11 mouse cellular contexts compared by ENCODE assay signal in the genomic region with DNA sequence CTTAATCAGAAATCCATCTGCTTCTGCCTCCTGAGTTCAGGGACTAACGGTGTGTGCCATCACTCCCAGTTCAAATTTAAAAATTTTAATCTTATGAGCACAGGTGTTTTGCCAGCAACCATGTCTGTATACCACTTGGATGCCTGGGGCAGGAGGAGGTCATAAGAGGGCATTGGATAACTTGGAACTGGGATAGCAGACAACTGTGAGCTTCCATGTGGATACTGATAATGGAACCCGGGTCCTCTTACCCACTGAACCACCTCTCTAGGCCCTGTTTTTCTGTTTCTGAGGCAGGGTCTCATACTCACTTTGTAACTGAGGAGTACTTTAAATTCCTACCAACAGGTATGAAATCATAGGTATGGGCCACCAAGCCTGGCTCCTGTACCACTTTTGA. TPM values are rescaled to one million over a fixed set of nuclear protein-coding genes. Genes with fewer than 3 reads are reported as not detected.
DNase-seq lines count a peak whose midpoint lies in the region; ATAC-seq and TF ChIP-seq lines count a peak whose summit lies in the region.
"Had no signal": no experiment of that assay in that cellular context is flagged by ENCODE, and none has a peak within 500 bp of the region (broad histone marks: within the 10 kb centered on the region; RNA-seq: fewer than 3 reads in every experiment).

No protein-coding gene starts in this region.

- no peak overlapping the region for H3K4me3 ChIP-seq in kidney, embryonic 16.5 days (ENCODE audit: low read length)
- H3K4me3 ChIP-seq in embryonic facial prominence, embryonic 15.5 days (replicated peaks) = no peak overlapping the region
- no peak overlapping the region for H3K4me3 ChIP-seq in liver, embryonic 15.5 days (replicated peaks)
- H3K4me3 ChIP-seq in layer of hippocampus, adult 2 months = no peak overlapping the region

- H3K4me2 ChIP-seq in kidney, embryonic 16.5 days (replicated peaks; ENCODE audit: low read depth, low read length) = no peak overlapping the region
- no peak overlapping the region for H3K4me2 ChIP-seq in embryonic facial prominence, embryonic 15.5 days (replicated peaks)
- H3K4me2 ChIP-seq in liver, embryonic 15.5 days = no peak overlapping the region

- no peaks in the 10 kb centered on the region for H3K9me3 ChIP-seq in kidney, embryonic 16.5 days (ENCODE audit: low read length)
- H3K9me3 ChIP-seq in embryonic facial prominence, embryonic 15.5 days (replicated peaks) = no peaks in the 10 kb centered on the region
- H3K9me3 ChIP-seq in liver, embryonic 15.5 days (replicated peaks) = no peaks in the 10 kb centered on the region

- no peaks in the 10 kb centered on the region for H3K27me3 ChIP-seq in kidney, embryonic 16.5 days (ENCODE audit: insufficient read depth, low read length)
- H3K27me3 ChIP-seq in embryonic facial prominence, embryonic 15.5 days = no peaks in the 10 kb centered on the region
- no peaks in the 10 kb centered on the region for H3K27me3 ChIP-seq in liver, embryonic 15.5 days

- intact Hi-C loops in heart, postnatal 10 days (cut with DNase I) = loop anchor here (2.0 kb wide), 1 partner anchor 26 kb away; the partner anchor contains the start of genes Dnajc14 and Tmem198b

- peak; percentile 90 for DNase-seq in heart, adult 11 months
- no peak for DNase-seq in heart, postnatal 10 days
- DNase-seq in kidney, adult 9 months = no peak
- DNase-seq in layer of hippocampus, adult 2 months (ENCODE audit: low spot score in 2 of 2) = no peak
- no peak for DNase-seq in urinary bladder, postnatal 4 days (ENCODE audit: low spot score in 2 of 2)
- DNase-seq: forebrain, postnatal 0 days; thymus, postnatal 36 days had no signal

- ATAC-seq in kidney, embryonic 16.5 days (ENCODE audit: low FRiP score, low TSS enrichment) = no peak
- no peak for ATAC-seq in embryonic facial prominence, embryonic 15.5 days (ENCODE audit: insufficient number of reproducible peaks, low FRiP score, low TSS enrichment, low read depth)
- ATAC-seq in liver, embryonic 15.5 days (ENCODE audit: insufficient read depth) = no peak
- ATAC-seq: forebrain, postnatal 0 days had no signal

- peaks cover 6% of the 10 kb centered on the region for H3K4me1 ChIP-seq in kidney, embryonic 16.5 days (ENCODE audit: insufficient read depth, low read length)
- H3K4me1 ChIP-seq in embryonic facial prominence, embryonic 15.5 days = peaks cover 13% of the 10 kb centered on the region
- H3K4me1 ChIP-seq in liver, embryonic 15.5 days (replicated peaks) = peaks cover 11% of the 10 kb centered on the region; the same call in 1 of the 2 replicates

- H3K9ac ChIP-seq in kidney, embryonic 16.5 days (replicated peaks; ENCODE audit: low read length) = no peak overlapping the region
- H3K9ac ChIP-seq in embryonic facial prominence, embryonic 15.5 days = no peak overlapping the region
- H3K9ac ChIP-seq in liver, embryonic 15.5 days = no peak overlapping the region
- H3K9ac ChIP-seq: forebrain, postnatal 0 days had no signal

- no peak for TF ChIP-seq CTCF in layer of hippocampus, adult 2 months (conservative IDR thresholded peaks at IDR 0.05)

- WGBS in kidney, embryonic 16.5 days = 94% methylated on average over 2 of the region's 2 CpGs
- 84% methylated on average over 2 of the region's 2 CpGs for WGBS in embryonic facial prominence, embryonic 15.5 days
- WGBS in liver, embryonic 15.5 days (ENCODE audit: insufficient replicate concordance) = 51% methylated on average over 2 of the region's 2 CpGs

- H3K27ac ChIP-seq in kidney, embryonic 16.5 days (ENCODE audit: low read length) = peak overlapping the region; percentile 88
- H3K27ac ChIP-seq in embryonic facial prominence, embryonic 15.5 days (replicated peaks) = peak overlapping the region; percentile 84
- H3K27ac ChIP-seq in liver, embryonic 15.5 days (replicated peaks) = 0 out of 2 replicates have a peak overlapping the region, but pooled peaks have one; percentile 9
- H3K27ac ChIP-seq in layer of hippocampus, adult 2 months = no peak overlapping the region

- H3K36me3 ChIP-seq in kidney, embryonic 16.5 days (ENCODE audit: insufficient read depth, low read length) = no peaks in the 10 kb centered on the region
- H3K36me3 ChIP-seq in embryonic facial prominence, embryonic 15.5 days = no peaks in the 10 kb centered on the region
- H3K36me3 ChIP-seq in liver, embryonic 15.5 days (replicated peaks) = no peaks in the 10 kb centered on the region
- H3K36me3 ChIP-seq: G1E had no signal

RNA-seq across cellular contexts. Expression of gene Mmp19, which starts 12.3 kb away (rescaled TPM):
- total RNA-seq in heart, postnatal 10 days (2021) = 1 to 10 TPM; 3.4 to 5.4 TPM
- 0.89 and 0.98 TPM in 2 replicates for polyA plus RNA-seq in kidney, embryonic 16.5 days (2015; fragmentation: Nextera tagmentation; extraction: Ambion mirVana)
- polyA plus RNA-seq in embryonic facial prominence, embryonic 15.5 days (2015; fragmentation: Nextera tagmentation; extraction: Ambion mirVana) = 2.3 and 2.6 TPM in 2 replicates
- polyA plus RNA-seq in liver, embryonic 15.5 days (2015; fragmentation: Nextera tagmentation; extraction: Ambion mirVana) = 10.5 and 11.3 TPM in 2 replicates
- under 1 TPM; 0.61 to 0.84 TPM for total RNA-seq in layer of hippocampus, adult 2 months (2021)

RNA-seq across cellular contexts. Expression of gene Dnajc14, which starts 25.4 kb away (rescaled TPM):
- 10 to 100 TPM; 49.1 to 52.0 TPM for total RNA-seq in heart, postnatal 10 days (2021)
- 63.2 and 64.9 TPM in 2 replicates for polyA plus RNA-seq in kidney, embryonic 16.5 days (2015; fragmentation: Nextera tagmentation; extraction: Ambion mirVana)
- polyA plus RNA-seq in embryonic facial prominence, embryonic 15.5 days (2015; fragmentation: Nextera tagmentation; extraction: Ambion mirVana) = 62.5 and 64.7 TPM in 2 replicates
- 18.3 and 21.1 TPM in 2 replicates for polyA plus RNA-seq in liver, embryonic 15.5 days (2015; fragmentation: Nextera tagmentation; extraction: Ambion mirVana)
- 10 to 100 TPM; 65.5 to 73.3 TPM for total RNA-seq in layer of hippocampus, adult 2 months (2021)

RNA-seq across cellular contexts. Expression of gene Tmem198b, which starts 25.7 kb away (rescaled TPM):
- total RNA-seq in heart, postnatal 10 days (2021) = 10 to 100 TPM; 12.7 to 13.3 TPM
- 19.3 and 22.9 TPM in 2 replicates for polyA plus RNA-seq in kidney, embryonic 16.5 days (2015; fragmentation: Nextera tagmentation; extraction: Ambion mirVana)
- 25.4 and 28.1 TPM in 2 replicates for polyA plus RNA-seq in embryonic facial prominence, embryonic 15.5 days (2015; fragmentation: Nextera tagmentation; extraction: Ambion mirVana)
- 2.1 and 2.9 TPM in 2 replicates for polyA plus RNA-seq in liver, embryonic 15.5 days (2015; fragmentation: Nextera tagmentation; extraction: Ambion mirVana)
- total RNA-seq in layer of hippocampus, adult 2 months (2021) = 10 to 100 TPM in 1 of 2 experiments, 1 to 10 TPM in 1; 9.4 to 10.9 TPM

RNA-seq across cellular contexts. Expression of gene Pym1, which starts 30.8 kb away (rescaled TPM):
- 10 to 100 TPM; 14.5 to 18.4 TPM for total RNA-seq in heart, postnatal 10 days (2021)
- 40.0 and 40.3 TPM in 2 replicates for polyA plus RNA-seq in kidney, embryonic 16.5 days (2015; fragmentation: Nextera tagmentation; extraction: Ambion mirVana)
- 37.7 and 38.5 TPM in 2 replicates for polyA plus RNA-seq in embryonic facial prominence, embryonic 15.5 days (2015; fragmentation: Nextera tagmentation; extraction: Ambion mirVana)
- 13.3 and 14.8 TPM in 2 replicates for polyA plus RNA-seq in liver, embryonic 15.5 days (2015; fragmentation: Nextera tagmentation; extraction: Ambion mirVana)
- 10 to 100 TPM; 22.0 to 30.6 TPM for total RNA-seq in layer of hippocampus, adult 2 months (2021)

RNA-seq across cellular contexts. Expression of gene Dgka, which starts 33.8 kb away (rescaled TPM):
- 10 to 100 TPM; 10.3 to 11.9 TPM for total RNA-seq in heart, postnatal 10 days (2021)
- 6.8 and 7.8 TPM in 2 replicates for polyA plus RNA-seq in kidney, embryonic 16.5 days (2015; fragmentation: Nextera tagmentation; extraction: Ambion mirVana)
- 25.6 and 26.5 TPM in 2 replicates for polyA plus RNA-seq in embryonic facial prominence, embryonic 15.5 days (2015; fragmentation: Nextera tagmentation; extraction: Ambion mirVana)
- 2.4 and 3.0 TPM in 2 replicates for polyA plus RNA-seq in liver, embryonic 15.5 days (2015; fragmentation: Nextera tagmentation; extraction: Ambion mirVana)
- 10 to 100 TPM; 11.4 to 11.5 TPM for total RNA-seq in layer of hippocampus, adult 2 months (2021)
